Mouse (Mus musculus): ENCODE data around the gene Cyth3. TPM values are rescaled to one million over a fixed set of nuclear protein-coding genes. Genes with fewer than 3 reads are reported as not detected.

Gene Cyth3
- total RNA-seq, 1 experiment from 2014 or later, result 21.8 TPM

GRCm38 (mm10) chr5:143647412-143647811 lies 25.2 kb downstream of the Cyth3 start:
- ATAC-seq (replicated peaks in 1 of 2; ENCODE audit: insufficient read depth in 1 of 2, low FRiP score in 2 of 2, low TSS enrichment in 1 of 2, low read depth in 1 of 2, poor library complexity in 2 of 2, severe bottlenecking in 2 of 2), result no peak

DNA sequence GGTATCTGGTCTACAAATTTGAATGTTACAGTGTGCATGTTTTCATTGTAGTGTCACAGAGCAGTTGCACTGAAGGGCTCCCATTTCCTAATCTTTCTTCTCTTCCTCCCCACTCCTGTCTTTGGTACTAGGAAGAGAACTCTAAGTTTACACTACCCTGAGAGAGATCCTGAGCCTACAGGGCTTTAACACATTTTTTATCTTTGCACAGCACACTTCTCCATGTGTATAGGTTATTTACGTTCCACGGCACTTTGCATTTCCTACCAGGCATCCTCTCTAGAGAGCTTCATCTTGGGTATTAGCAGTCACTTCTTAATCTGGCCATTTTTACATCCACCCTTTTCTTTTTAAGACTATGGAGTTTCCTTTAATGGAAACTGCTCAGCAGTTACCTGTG lies 25.8 kb downstream of the Cyth3 start:
- no peak for ATAC-seq (replicated peaks in 1 of 2; ENCODE audit: insufficient read depth in 1 of 2, low FRiP score in 2 of 2, low TSS enrichment in 1 of 2, low read depth in 1 of 2, poor library complexity in 2 of 2, severe bottlenecking in 2 of 2)

DNA sequence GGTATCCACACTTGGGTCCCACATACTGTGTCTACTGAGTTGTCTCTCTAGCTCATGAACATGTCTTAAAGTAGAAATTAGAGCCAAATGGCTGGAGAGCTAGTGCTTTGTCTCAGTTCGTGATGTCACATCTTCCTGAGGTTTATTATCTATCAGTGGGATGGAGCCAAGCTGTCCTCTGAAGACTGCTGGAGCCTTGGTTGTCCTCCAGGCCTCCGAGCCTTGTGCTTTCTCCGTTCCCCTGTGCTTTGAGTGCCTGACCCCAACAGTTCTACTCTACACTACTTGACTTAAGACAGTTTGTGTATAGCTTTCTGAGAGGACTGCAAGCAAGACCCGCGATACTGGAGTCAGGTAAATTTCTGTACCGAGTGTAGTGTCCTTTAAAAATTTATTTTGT lies 26.9 kb downstream of the Cyth3 start:
- ATAC-seq (replicated peaks in 1 of 2; ENCODE audit: insufficient read depth in 1 of 2, low FRiP score in 2 of 2, low TSS enrichment in 1 of 2, low read depth in 1 of 2, poor library complexity in 2 of 2, severe bottlenecking in 2 of 2), result no peak

- no peak for ATAC-seq (replicated peaks in 1 of 2; ENCODE audit: insufficient read depth in 1 of 2, low FRiP score in 2 of 2, low TSS enrichment in 1 of 2, low read depth in 1 of 2, poor library complexity in 2 of 2, severe bottlenecking in 2 of 2)
These were observed 29.8 kb downstream of the Cyth3 start for GRCm38 (mm10) chr5:143651855-143652631.

GRCm38 (mm10) chr5:143653497-143653896 lies 31.2 kb downstream of the Cyth3 start:
- no peak for ATAC-seq (replicated peaks in 1 of 2; ENCODE audit: insufficient read depth in 1 of 2, low FRiP score in 2 of 2, low TSS enrichment in 1 of 2, low read depth in 1 of 2, poor library complexity in 2 of 2, severe bottlenecking in 2 of 2)

DNA sequence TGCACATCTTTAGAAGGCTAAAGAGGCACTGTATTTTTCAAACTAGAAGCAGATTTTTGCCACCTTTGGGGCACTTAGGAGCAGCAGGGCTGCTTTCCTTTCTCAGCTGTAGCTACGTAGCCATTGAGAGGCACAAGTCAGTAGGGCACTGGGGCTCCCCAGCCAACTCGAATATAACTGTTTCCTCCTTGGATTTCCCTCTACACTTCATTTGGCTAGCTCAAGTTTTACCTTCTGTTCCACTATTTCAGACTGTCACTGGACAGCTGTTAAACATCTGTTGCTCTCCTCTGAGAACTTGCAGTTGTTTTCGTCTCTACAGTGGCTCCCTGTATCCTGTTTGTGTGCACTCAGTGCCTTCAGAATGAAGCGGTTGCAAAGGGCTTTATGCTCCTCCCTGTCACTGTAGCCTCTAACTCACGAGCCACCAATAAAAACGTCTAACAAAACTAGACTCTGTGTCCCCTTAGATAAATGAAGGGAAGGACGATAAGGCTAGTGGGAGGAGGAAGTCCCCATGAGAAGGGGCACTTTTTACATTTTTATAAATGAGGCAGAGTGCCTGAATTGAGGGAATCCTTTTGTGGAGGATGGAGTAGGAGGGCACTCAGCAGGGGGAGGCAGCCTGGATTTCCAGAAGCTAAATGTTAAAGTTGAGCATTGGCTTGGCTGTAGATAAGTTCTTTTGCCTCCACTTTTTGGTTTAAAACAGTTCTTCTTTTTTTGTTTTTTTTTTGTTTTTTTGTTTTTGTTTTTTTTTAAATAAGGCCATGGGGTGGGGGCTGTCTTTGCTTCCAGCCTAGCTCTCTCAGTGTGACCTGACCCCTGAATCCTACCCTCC lies 32.6 kb downstream of the Cyth3 start:
- ATAC-seq (replicated peaks in 1 of 2; ENCODE audit: insufficient read depth in 1 of 2, low FRiP score in 2 of 2, low TSS enrichment in 1 of 2, low read depth in 1 of 2, poor library complexity in 2 of 2, severe bottlenecking in 2 of 2), result peak; percentile 30 to 33; a peak in 3 of 4 replicates

DNA sequence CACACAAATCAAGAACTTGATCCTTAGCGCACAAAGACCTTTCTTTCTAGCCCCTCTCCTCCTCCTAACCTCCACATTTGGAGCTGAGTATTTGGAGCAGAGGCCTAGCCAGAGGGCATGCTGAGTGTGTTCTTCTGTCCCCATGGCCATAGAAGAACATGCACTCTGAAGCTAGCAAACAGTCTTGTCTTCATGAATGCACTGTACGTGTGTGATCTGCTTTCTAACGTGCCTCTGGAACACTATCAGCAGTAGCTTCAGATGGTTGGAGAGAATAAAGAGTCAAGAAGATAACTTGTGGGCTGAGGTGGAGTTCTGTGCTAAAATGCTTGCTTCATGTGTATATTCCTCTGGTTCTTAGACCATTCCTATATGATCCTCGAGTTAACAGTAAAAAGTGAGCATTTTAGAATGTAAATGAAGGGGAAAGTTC lies 33.3 kb downstream of the Cyth3 start:
- no peak for ATAC-seq (replicated peaks in 1 of 2; ENCODE audit: insufficient read depth in 1 of 2, low FRiP score in 2 of 2, low TSS enrichment in 1 of 2, low read depth in 1 of 2, poor library complexity in 2 of 2, severe bottlenecking in 2 of 2)

DNA sequence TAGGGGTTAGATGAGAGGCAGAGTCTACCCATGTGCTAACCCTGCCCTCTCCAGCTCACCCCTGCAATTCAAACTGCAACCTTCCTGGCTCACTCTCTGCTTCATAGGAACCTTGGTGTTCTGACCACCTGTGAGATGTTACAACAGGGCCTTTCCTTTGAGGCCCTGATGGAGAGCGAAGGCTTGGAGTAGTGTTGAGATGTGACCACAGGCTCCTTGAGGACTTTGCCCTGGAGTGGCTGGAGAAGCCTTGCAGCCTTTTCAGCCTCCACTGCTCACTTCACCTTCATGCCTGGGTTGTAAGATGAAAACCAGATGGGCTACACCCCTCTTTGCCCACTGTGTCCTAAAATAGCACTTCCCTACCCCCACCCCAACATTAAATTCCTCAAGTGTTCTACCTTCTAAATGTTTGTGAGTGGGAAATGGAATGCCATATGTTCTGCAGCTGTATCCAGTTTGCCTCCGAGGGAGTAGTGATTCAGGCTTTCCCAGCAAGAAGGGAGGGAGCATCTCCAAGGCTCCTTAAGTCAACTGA lies 34.5 kb downstream of the Cyth3 start:
- ATAC-seq (replicated peaks in 1 of 2; ENCODE audit: insufficient read depth in 1 of 2, low FRiP score in 2 of 2, low TSS enrichment in 1 of 2, low read depth in 1 of 2, poor library complexity in 2 of 2, severe bottlenecking in 2 of 2), result no peak

GRCm38 (mm10) chr5:143659021-143659523 lies 36.8 kb downstream of the Cyth3 start:
- ATAC-seq (replicated peaks in 1 of 2; ENCODE audit: insufficient read depth in 1 of 2, low FRiP score in 2 of 2, low TSS enrichment in 1 of 2, low read depth in 1 of 2, poor library complexity in 2 of 2, severe bottlenecking in 2 of 2), result no peak

- ATAC-seq (replicated peaks in 1 of 2; ENCODE audit: insufficient read depth in 1 of 2, low FRiP score in 2 of 2, low TSS enrichment in 1 of 2, low read depth in 1 of 2, poor library complexity in 2 of 2, severe bottlenecking in 2 of 2), result no peak
These were observed 40.9 kb downstream of the Cyth3 start for GRCm38 (mm10) chr5:143663074-143663687.

GRCm38 (mm10) chr5:143665561-143665960 lies 43.3 kb downstream of the Cyth3 start:
- no peak for ATAC-seq (replicated peaks in 1 of 2; ENCODE audit: insufficient read depth in 1 of 2, low FRiP score in 2 of 2, low TSS enrichment in 1 of 2, low read depth in 1 of 2, poor library complexity in 2 of 2, severe bottlenecking in 2 of 2)

- no peak for ATAC-seq (replicated peaks in 1 of 2; ENCODE audit: insufficient read depth in 1 of 2, low FRiP score in 2 of 2, low TSS enrichment in 1 of 2, low read depth in 1 of 2, poor library complexity in 2 of 2, severe bottlenecking in 2 of 2)
These were observed 43.8 kb downstream of the Cyth3 start for GRCm38 (mm10) chr5:143666015-143666414.

DNA sequence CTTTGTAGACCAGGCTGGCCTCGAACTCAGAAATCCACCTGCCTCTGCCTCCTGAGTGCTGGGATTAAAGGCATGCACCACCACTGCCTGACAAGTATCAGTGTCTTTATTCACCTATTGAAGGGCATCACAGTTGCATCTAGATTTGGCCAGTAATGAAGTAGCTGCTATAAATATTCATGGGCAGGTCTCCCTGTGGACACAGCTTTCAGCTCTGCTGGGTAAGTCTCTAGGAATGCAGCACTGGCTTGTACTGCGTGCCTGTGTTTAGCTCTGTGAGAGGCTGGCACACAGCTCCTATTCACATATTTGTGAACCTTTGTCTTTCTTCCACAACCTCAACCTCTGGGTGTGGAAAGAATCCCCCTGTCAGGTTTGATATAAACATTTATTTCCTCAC lies 46.6 kb downstream of the Cyth3 start:
- ATAC-seq (replicated peaks in 1 of 2; ENCODE audit: insufficient read depth in 1 of 2, low FRiP score in 2 of 2, low TSS enrichment in 1 of 2, low read depth in 1 of 2, poor library complexity in 2 of 2, severe bottlenecking in 2 of 2), result no peak

GRCm38 (mm10) chr5:143669393-143669792 lies 47.1 kb downstream of the Cyth3 start:
- ATAC-seq (replicated peaks in 1 of 2; ENCODE audit: insufficient read depth in 1 of 2, low FRiP score in 2 of 2, low TSS enrichment in 1 of 2, low read depth in 1 of 2, poor library complexity in 2 of 2, severe bottlenecking in 2 of 2), result peak in 1 of 2 experiments; percentile 11; a peak in 1 of 4 replicates

- ATAC-seq (replicated peaks in 1 of 2; ENCODE audit: insufficient read depth in 1 of 2, low FRiP score in 2 of 2, low TSS enrichment in 1 of 2, low read depth in 1 of 2, poor library complexity in 2 of 2, severe bottlenecking in 2 of 2), result peak; percentile 76 to 82
These were observed 47.6 kb downstream of the Cyth3 start for GRCm38 (mm10) chr5:143669839-143670238.

GRCm38 (mm10) chr5:143670740-143671415 lies 48.6 kb downstream of the Cyth3 start:
- no peak for ATAC-seq (replicated peaks in 1 of 2; ENCODE audit: insufficient read depth in 1 of 2, low FRiP score in 2 of 2, low TSS enrichment in 1 of 2, low read depth in 1 of 2, poor library complexity in 2 of 2, severe bottlenecking in 2 of 2)

DNA sequence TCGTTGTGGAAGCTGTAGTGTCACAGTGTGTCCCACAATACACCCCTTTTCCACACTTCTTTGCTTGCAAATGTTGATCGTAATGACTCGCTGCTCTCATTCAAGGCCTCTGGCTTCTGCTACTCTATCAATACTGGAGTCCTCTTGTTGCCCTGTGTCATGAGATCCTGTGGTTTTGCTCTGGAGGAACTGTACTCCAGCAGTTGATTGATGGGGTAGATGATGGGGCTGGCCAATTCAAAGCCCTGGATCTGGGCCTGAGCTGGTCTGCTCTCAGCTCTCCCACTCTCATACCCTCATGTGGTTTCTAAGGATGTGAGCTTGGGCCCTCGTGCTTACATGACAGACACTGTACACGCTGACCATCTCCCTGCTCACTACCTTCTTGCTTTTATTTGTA lies 52.3 kb downstream of the Cyth3 start:
- ATAC-seq (replicated peaks in 1 of 2; ENCODE audit: insufficient read depth in 1 of 2, low FRiP score in 2 of 2, low TSS enrichment in 1 of 2, low read depth in 1 of 2, poor library complexity in 2 of 2, severe bottlenecking in 2 of 2), result peak; percentile 63 to 80
